Mouse (Mus musculus) heart, postnatal 25 days (tissue): ENCODE measurements around the gene Dnajb7. TPM values are rescaled to one million over a fixed set of nuclear protein-coding genes. Genes with fewer than 3 reads are reported as not detected.
"Not testable (repeated sequence)": the region's sequence is repeated elsewhere in the genome, so short reads cannot be mapped to it uniquely, and the experiment has no call there.

Source experiments
- DNase-seq: peaks from one replicate; pipeline ENCODE4 v3.0.0; 2022; ENCODE audit warnings: low spot score
- intact Hi-C: fragments of 180-260 bp; cut with DNase I; formaldehyde crosslinking; loops from one replicate; pipeline ENCODE4 v1.15.1; 2025
- total RNA-seq, 2 experiments: library from RNA; stranded (reverse); gene quantifications; 2 replicates each; pipeline ENCODE4 v1.2.3; 2021

The Dnajb7 gene
- not detected for total RNA-seq

DNA sequence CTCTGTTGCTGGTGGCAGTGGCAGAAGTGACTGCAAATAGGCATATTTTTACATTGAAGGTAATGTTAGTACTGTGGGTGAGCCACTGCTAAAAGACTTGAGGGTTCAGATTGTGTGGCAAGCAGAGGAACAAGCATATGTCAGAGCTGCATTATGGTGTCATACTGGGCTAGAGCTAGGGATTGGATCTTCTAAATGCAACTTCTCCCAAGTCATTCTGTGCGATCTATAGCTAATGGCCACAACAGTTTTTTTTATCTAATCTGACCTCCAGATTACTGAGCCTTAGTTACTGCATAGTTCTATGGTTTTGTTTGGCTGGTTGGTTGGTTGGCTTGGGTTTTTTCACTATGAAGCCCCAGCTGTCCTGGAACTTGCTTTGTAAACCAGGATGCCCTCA is at the start of gene Dnajb7:
Gene Dnajb7, minus strand, starts transcription at position 101 of the 400 bp plus-strand sequence.
- no peak for DNase-seq
- intact Hi-C loops = no loop called here

GRCm38 (mm10) chr15:81448463-81448862 is 40.4 kb upstream of the Dnajb7 start:
- intact Hi-C loops = loop anchor here (2.0 kb wide), 2 partner anchors 156 to 222 kb away; no protein-coding TSS in a partner anchor
- DNase-seq = no peak

GRCm38 (mm10) chr15:81439236-81439635 is 31.1 kb upstream of the Dnajb7 start:
- intact Hi-C loops = no loop called here

DNA sequence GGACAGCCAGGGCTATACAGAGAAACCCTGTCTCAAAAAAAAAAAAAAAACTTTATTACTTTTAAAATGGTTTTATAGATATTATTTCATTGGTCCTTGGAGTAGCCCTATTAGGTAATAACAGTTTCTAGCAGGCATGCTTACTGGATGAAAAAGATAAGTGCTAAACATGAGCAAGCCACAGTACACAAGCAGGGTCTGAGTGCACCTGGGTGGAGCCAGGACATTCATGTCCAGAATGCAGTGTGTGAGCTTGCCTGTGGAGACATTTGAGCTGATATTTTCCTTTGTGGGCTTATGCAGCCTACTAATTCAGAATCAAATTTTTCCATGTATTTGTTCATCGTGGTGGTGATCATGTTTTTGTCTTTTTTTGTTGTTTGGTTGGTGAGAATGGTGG is 30.2 kb upstream of the Dnajb7 start:
- DNase-seq = no peak
- intact Hi-C loops = no loop called here

More at GRCm38 (mm10) chr15:81439236-81439635, 31.1 kb upstream of the Dnajb7 start:
- DNase-seq = no peak

DNA sequence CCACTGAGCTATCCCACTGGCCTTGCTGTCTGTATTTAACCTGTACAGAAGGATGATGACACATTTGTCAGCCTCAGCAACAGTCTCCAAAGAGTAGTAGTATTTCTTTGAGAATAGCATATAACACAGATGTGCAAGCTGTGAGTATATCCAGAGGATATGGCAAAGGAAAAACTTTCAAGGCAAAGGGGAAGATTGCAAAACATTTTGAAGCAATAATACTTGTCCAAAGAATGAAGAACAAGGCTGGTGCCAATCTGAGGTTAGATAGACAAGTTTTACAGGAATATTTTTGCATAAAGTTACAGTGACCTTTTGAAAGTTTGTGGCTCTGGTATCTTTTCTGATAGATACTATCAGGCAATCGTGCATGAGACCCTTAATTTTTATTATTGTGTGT is 23.1 kb upstream of the Dnajb7 start:
- DNase-seq = no peak
- intact Hi-C loops = no loop called here

DNA sequence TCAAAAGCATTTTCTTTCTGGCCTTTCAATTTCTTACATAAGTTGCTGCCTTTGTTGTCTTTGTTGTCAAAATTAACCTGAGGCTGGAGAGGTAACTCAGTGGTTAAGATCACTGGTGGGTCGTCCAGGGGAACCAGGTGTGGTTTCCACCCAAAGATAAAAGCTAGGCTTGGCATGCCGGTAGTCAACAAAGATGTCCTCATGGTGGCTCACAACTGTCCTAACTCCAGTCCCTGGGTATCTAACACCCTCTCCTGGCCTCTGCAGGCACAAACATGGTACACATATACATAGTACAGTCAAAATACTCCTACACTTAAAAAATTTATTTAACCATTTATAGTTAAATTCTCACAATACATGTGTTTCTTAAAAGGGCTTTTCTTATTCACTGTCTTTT is 19.8 kb upstream of the Dnajb7 start:
- DNase-seq = no peak
- intact Hi-C loops = no loop called here

GRCm38 (mm10) chr15:81425311-81425710 is 17.2 kb upstream of the Dnajb7 start:
- no peak for DNase-seq
- intact Hi-C loops = no loop called here

GRCm38 (mm10) chr15:81422156-81422681 is 14.1 kb upstream of the Dnajb7 start:
- DNase-seq = no peak
- intact Hi-C loops = no loop called here

GRCm38 (mm10) chr15:81421454-81421853 is 13.4 kb upstream of the Dnajb7 start:
- no peak for DNase-seq
- intact Hi-C loops = no loop called here

DNA sequence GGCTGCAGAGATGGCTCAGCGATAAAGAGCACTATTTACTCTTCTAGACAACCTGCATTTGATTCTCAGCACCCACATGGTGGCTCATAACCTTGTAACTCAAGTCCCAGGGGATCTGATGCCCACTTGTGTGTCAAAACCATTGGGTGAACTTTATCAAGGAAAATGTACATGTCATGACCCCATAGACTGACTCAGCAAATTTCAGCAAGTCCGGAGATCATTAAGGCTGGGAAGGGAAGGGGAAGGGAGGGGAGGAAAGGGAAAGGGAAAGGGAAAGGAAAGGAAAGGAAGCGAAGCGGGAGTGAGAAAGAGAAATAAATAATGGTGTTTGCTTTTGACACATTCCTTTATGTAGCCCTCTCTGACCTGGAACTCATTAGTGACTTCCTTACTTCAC is 10.0 kb upstream of the Dnajb7 start:
- no peak for DNase-seq
- intact Hi-C loops = no loop called here

DNA sequence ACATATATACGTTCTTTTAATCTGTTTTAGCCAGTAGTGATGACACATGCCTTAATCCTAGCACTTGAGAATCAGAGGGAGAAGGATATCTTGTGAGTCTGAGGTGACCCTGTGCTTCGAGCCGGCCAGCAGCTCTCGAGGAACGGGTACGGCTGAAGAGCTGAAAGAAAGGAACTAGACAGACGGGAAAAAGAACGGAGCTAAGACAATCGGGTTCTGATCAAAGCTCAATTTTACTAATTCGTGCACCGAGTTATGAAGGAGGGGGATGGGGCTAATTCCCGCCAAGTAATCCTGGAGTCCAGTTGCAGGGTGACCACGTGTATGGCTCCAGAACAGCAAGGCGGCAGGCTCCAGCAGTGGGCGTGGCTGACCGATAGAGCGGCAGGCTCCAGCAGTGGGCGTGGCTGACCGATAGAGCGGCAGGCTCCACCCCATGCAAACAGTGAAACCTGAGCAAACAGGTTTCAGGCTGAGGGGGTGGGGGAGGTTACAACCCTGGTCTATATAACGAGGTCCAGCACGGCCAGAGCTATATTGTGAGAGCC is 8.7 kb upstream of the Dnajb7 start:
- DNase-seq, intact Hi-C loops: not testable (repeated sequence)

GRCm38 (mm10) chr15:81405008-81405407 is 3.1 kb downstream of the Dnajb7 start:
- intact Hi-C loops = no loop called here
- no peak for DNase-seq

- intact Hi-C loops = loop anchor here (5.0 kb wide), 1 partner anchor 188 kb away; the partner anchor contains the start of gene Ep300
- peak; percentile 93 for DNase-seq
Observed at GRCm38 (mm10) chr15:81399638-81400315, 8.3 kb downstream of the Dnajb7 start, which contains the start of the genes St13 and Xpnpep3. Gene St13, minus strand, starts transcription at chr15:81400077. Gene Xpnpep3, plus strand, starts transcription at chr15:81400138.

DNA sequence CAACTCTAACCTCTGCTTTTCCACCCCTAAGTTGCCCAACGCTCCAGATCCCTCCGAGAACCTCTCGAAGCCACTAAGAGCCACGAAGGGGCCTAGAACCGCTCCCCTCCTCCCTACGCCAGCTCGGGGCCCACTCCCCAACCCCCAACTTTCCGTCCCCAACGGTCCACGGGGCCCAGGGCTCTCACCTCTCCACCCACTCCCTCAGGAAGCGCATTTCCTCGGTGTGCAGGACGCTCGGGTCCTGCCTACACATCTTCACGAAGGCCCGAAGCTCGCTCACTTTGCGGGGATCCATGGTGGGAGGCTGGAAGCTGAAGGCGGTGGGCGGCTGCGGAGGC is 8.8 kb downstream of the Dnajb7 start:
- DNase-seq = no peak
- intact Hi-C loops = no loop called here

DNA sequence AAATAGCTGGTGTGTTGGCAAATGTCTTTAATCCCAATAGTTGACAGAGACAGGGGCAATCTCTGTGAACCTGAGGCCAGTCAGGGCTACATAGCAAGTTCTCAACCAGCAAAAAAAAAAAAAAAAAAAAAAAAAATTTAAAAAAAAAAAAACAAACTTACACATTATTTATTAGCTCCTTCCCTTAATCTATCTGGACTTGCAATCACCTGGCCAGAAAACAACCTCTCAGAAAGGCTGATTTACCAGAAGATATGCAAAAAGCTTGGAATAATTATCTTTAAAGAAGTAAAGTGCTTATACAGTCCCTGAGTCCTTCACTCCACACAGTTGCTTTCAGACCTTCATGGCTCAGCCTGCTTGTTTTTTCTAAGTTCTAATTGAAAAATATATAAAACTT is 9.9 kb downstream of the Dnajb7 start:
- intact Hi-C loops = no loop called here

GRCm38 (mm10) chr15:81394211-81394915 is 13.7 kb downstream of the Dnajb7 start:
- intact Hi-C loops = no loop called here
- no peak for DNase-seq

More for the DNA sequence above, 9.9 kb downstream of the Dnajb7 start:
- DNase-seq = no peak

GRCm38 (mm10) chr15:81392997-81393396 is 15.1 kb downstream of the Dnajb7 start:
- DNase-seq = no peak
- intact Hi-C loops = no loop called here

DNA sequence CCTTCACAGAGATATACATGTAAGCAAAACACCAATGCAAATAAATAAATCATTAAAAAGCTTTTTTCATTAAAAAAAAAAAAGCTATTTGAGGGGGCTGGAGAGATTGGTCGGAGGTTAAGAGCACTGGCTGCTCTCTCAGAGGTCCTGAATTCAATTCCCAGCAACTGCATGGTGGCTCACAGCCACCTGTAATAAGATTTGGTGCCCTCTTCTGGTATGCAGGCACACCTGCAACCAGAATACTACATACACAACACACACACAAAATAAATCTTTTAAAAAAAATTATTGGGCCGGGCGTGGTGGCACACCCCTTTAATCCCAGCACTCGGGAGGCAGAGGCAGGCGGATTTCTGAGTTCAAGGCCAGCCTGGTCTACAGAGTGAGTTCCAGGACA is 21.8 kb downstream of the Dnajb7 start:
- intact Hi-C loops = no loop called here
- no peak for DNase-seq

- intact Hi-C loops = no loop called here
- DNase-seq = no peak
Observed at GRCm38 (mm10) chr15:81378845-81379244, 29.3 kb downstream of the Dnajb7 start.

- intact Hi-C loops = no loop called here
- DNase-seq = no peak
Observed at GRCm38 (mm10) chr15:81374621-81375020, 33.5 kb downstream of the Dnajb7 start.

DNA sequence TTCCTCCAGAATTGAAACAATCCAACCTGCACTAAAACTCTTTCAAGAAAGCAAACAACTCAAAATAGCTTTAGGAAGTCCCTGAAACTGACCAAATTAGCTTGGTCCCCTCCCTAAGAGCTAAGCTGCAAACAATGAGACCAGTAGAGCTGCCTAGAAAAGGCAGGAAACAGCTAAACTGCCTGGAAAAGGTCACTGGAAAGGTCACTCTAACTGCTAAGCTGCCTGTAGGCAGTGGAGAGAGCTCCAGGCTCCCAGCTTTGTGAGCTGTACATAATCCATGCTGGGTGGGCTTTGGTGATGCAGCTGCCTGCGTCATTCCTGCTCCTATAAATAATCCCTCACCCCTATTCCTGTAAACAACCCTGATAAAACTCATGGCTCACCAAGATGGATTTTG is 37.7 kb downstream of the Dnajb7 start:
- no peak for DNase-seq
- intact Hi-C loops = no loop called here
